ENCODE assay signal across 8 mouse cellular contexts in genomic region chrX:9273377-9274002, GRCm38 (mm10). TPM values are rescaled to one million over a fixed set of nuclear protein-coding genes. Genes with fewer than 3 reads are reported as not detected.
DNase-seq lines count a peak whose midpoint lies in the region; ATAC-seq and TF ChIP-seq lines count a peak whose summit lies in the region.

No protein-coding gene starts in this region.

- H3K27me3 ChIP-seq in cerebellum, adult 2 months (ENCODE audit: control insufficient read depth, insufficient read depth, low read length): no peaks in the 10 kb centered on the region
- no peaks in the 10 kb centered on the region for H3K27me3 ChIP-seq in thymus, adult 2 months (ENCODE audit: control insufficient read depth, insufficient read depth, low read length)
- H3K27me3 ChIP-seq in liver, embryonic 15.5 days: no peaks in the 10 kb centered on the region

- 41% methylated on average over 12 of the region's 12 CpGs for WGBS in cerebellum, adult 2 months
- WGBS in thymus, adult 2 months: 56% methylated on average over 12 of the region's 12 CpGs
- WGBS in liver, embryonic 15.5 days (ENCODE audit: insufficient replicate concordance): 26% methylated on average over 12 of the region's 12 CpGs

- H3K4me1 ChIP-seq in cerebellum, adult 2 months (ENCODE audit: control insufficient read depth, insufficient read depth, low read length): peaks cover 5% of the 10 kb centered on the region; the same call in 1 of the 2 replicates
- H3K4me1 ChIP-seq in thymus, adult 2 months (replicated peaks; ENCODE audit: control insufficient read depth, insufficient read depth, low read length): 0 out of 2 replicates have a peak, but pooled peaks cover 4% of the 10 kb centered on the region
- H3K4me1 ChIP-seq in liver, embryonic 15.5 days (replicated peaks): peaks cover 10% of the 10 kb centered on the region

- ATAC-seq in liver, embryonic 15.5 days (ENCODE audit: insufficient read depth): no peak
- no peak for ATAC-seq in frontal cortex, adult (ENCODE audit: low TSS enrichment)

- H3K4me3 ChIP-seq in cerebellum, adult 2 months (replicated peaks; ENCODE audit: insufficient read depth, low read depth, low read length): peak overlapping the region; percentile 66
- peak overlapping the region; percentile 91 for H3K4me3 ChIP-seq in thymus, adult 2 months (ENCODE audit: control insufficient read depth, insufficient read depth, low read length)
- H3K4me3 ChIP-seq in liver, embryonic 15.5 days (replicated peaks): peak overlapping the region; percentile 76

- H3K4me2 ChIP-seq in liver, embryonic 15.5 days: peak overlapping the region; percentile 65

- peak in 1 of 2 experiments; percentile 11 for DNase-seq in cerebellum, adult 2 months
- DNase-seq in cerebellum, adult 11 months: no peak
- no peak for DNase-seq in thymus, adult 2 months
- DNase-seq in thymus, postnatal 10 days (ENCODE audit: low spot score in 2 of 2): no peak
- no peak for DNase-seq in adrenal gland, postnatal 36 days
- DNase-seq in ovary, postnatal 36 days (ENCODE audit: low spot score): no peak

- peak overlapping the region; percentile 92 for H3K27ac ChIP-seq in cerebellum, adult 2 months (ENCODE audit: insufficient read depth, low read length)
- H3K27ac ChIP-seq in thymus, adult 2 months (ENCODE audit: control insufficient read depth, insufficient read depth, low read length): no peak overlapping the region
- H3K27ac ChIP-seq in liver, embryonic 15.5 days (replicated peaks): peak overlapping the region; percentile 91

- no peak for TF ChIP-seq POLR2A in cerebellum, adult 2 months (IDR thresholded peaks at IDR 0.05; ENCODE audit: borderline replicate concordance, insufficient read depth, low read length)
- no peak for TF ChIP-seq POLR2A in thymus, adult 2 months (IDR thresholded peaks at IDR 0.05; ENCODE audit: control insufficient read depth, extremely low read depth, insufficient read depth, low read length, poor library complexity)

- H3K9ac ChIP-seq in liver, embryonic 15.5 days: peak overlapping the region; percentile 81

- no peaks in the 10 kb centered on the region for H3K9me3 ChIP-seq in liver, embryonic 15.5 days (replicated peaks)

- no peak for TF ChIP-seq CTCF in cerebellum, adult 2 months (IDR thresholded peaks at IDR 0.05; ENCODE audit: borderline replicate concordance, insufficient read depth, low read depth, low read length)
- TF ChIP-seq CTCF in thymus, adult 2 months (IDR thresholded peaks at IDR 0.05; ENCODE audit: borderline replicate concordance, control insufficient read depth, extremely low read depth, insufficient read depth, low read length, poor library complexity): no peak

- no peaks in the 10 kb centered on the region for H3K36me3 ChIP-seq in thymus, adult 2 months (ENCODE audit: control insufficient read depth, insufficient read depth, low read length)
- no peaks in the 10 kb centered on the region for H3K36me3 ChIP-seq in liver, embryonic 15.5 days (replicated peaks)

RNA-seq across cellular contexts. Expression of gene Xk, which starts 0.9 kb away (rescaled TPM):
- 20.1 and 22.7 TPM in 2 replicates for polyA plus RNA-seq in cerebellum, adult 2 months (2012; rRNA removed)
- 1.6 and 2.2 TPM in 2 replicates for polyA plus RNA-seq in thymus, adult 2 months (2012; rRNA removed)
- 24.3 and 25.4 TPM in 2 replicates for polyA plus RNA-seq in liver, embryonic 15.5 days (2015; fragmentation: Nextera tagmentation; extraction: Ambion mirVana)
- total RNA-seq in adrenal gland, postnatal 36 days (2021): 1 to 10 TPM; 1.5 TPM

RNA-seq across cellular contexts. Expression of gene H2al1m, which starts 10.1 kb away (rescaled TPM):
- polyA plus RNA-seq in cerebellum, adult 2 months (2012; rRNA removed): 1.0 and 1.4 TPM in 2 replicates
- 0.42 and 0.57 TPM in 2 replicates for polyA plus RNA-seq in thymus, adult 2 months (2012; rRNA removed)
- polyA plus RNA-seq in liver, embryonic 15.5 days (2015; fragmentation: Nextera tagmentation; extraction: Ambion mirVana): 2.1 and 2.6 TPM in 2 replicates
- under 1 TPM in 1 of 2 experiments, not detected in 1; 0.86 TPM for total RNA-seq in adrenal gland, postnatal 36 days (2021)

RNA-seq across cellular contexts. Expression of gene Gm14862, which starts 16.8 kb away (rescaled TPM):
- polyA plus RNA-seq in cerebellum, adult 2 months (2012; rRNA removed): not detected in 2 replicates
- not detected in 2 replicates for polyA plus RNA-seq in thymus, adult 2 months (2012; rRNA removed)
- polyA plus RNA-seq in liver, embryonic 15.5 days (2015; fragmentation: Nextera tagmentation; extraction: Ambion mirVana): 2.6 and 3.4 TPM in 2 replicates
- not detected for total RNA-seq in adrenal gland, postnatal 36 days (2021)
